Mouse (Mus musculus) embryonic facial prominence, embryonic 13.5 days (tissue): ENCODE measurements around the gene Tmem234. TPM values are rescaled to one million over a fixed set of nuclear protein-coding genes. Genes with fewer than 3 reads are reported as not detected.

Source experiments
- microRNA-seq: library from miRNA; unstranded; fragments of <30 nt; microRNA quantifications from one replicate; pipeline ENCODE4, GENCODE M21; 2016
- polyA plus RNA-seq: library from polyadenylated mRNA; unstranded; fragments of >200 nt; fragmentation: Nextera tagmentation; extraction: Ambion mirVana; gene quantifications from 2 replicates; pipeline ENCODE4 v1.2.1, GENCODE M21; 2015

The Tmem234 gene
- polyA plus RNA-seq, 1 experiment from 2014 or later = 215 TPM

Small RNA genes within 50 kb of the gene (microRNA-seq; reads per million reads assigned to microRNA genes)
- gene Mir8119 = not detected

Other genes starting within 250 kb of the Tmem234 start
- gene Zbtb8a, start 222.6 kb upstream of the Tmem234 start, polyA plus RNA-seq = 13.6 and 14.2 TPM in 2 replicates
- gene Zbtb8b, start 159.8 kb upstream of the Tmem234 start, polyA plus RNA-seq = 2.5 and 2.8 TPM in 2 replicates
- 27.6 and 29.9 TPM in 2 replicates for gene Bsdc1, start 139.1 kb upstream of the Tmem234 start, polyA plus RNA-seq
- not detected in 2 replicates for gene Tssk3, start 109.6 kb upstream of the Tmem234 start, polyA plus RNA-seq
- gene Fam229a, start 109.5 kb upstream of the Tmem234 start, polyA plus RNA-seq = not detected in 2 replicates
- gene Marcksl1, start 87.1 kb upstream of the Tmem234 start, polyA plus RNA-seq = 839 and 1,023 TPM in 2 replicates
- gene Hdac1, start 58.0 kb upstream of the Tmem234 start, polyA plus RNA-seq = 237 and 240 TPM in 2 replicates
- gene Lck, start 27.0 kb upstream of the Tmem234 start, polyA plus RNA-seq = 7.4 and 9.5 TPM in 2 replicates
- gene Fam167b, start 22.1 kb upstream of the Tmem234 start, polyA plus RNA-seq = 3.4 and 5.8 TPM in 2 replicates
- 274 and 289 TPM in 2 replicates for gene Eif3i, start within 50 bp of the Tmem234 start, polyA plus RNA-seq
- 2.2 and 3.1 TPM in 2 replicates for gene Dcdc2b, start 13.6 kb downstream of the Tmem234 start, polyA plus RNA-seq
- 33.7 and 36.5 TPM in 2 replicates for gene Iqcc, start 18.4 kb downstream of the Tmem234 start, polyA plus RNA-seq
- gene Ccdc28b, start 23.3 kb downstream of the Tmem234 start, polyA plus RNA-seq = 69.7 and 73.3 TPM in 2 replicates
- 90.7 and 92.9 TPM in 2 replicates for gene Txlna, start 40.4 kb downstream of the Tmem234 start, polyA plus RNA-seq
- 16.1 and 19.1 TPM in 2 replicates for gene Kpna6, start 72.1 kb downstream of the Tmem234 start, polyA plus RNA-seq
- gene Tmem39b, start 96.2 kb downstream of the Tmem234 start, polyA plus RNA-seq = 14.8 and 18.5 TPM in 2 replicates
- gene Khdrbs1, start 141.6 kb downstream of the Tmem234 start, polyA plus RNA-seq = 143 and 152 TPM in 2 replicates
- gene Ptp4a2, start 210.6 kb downstream of the Tmem234 start, polyA plus RNA-seq = 318 and 325 TPM in 2 replicates